Mouse (Mus musculus): ENCODE results near the gene Atp6v1g3. TPM values are rescaled to one million over a fixed set of nuclear protein-coding genes. Genes with fewer than 3 reads are reported as not detected.

Atp6v1g3 gene
- not detected in 2 replicates for polyA plus RNA-seq (2012; rRNA removed)

GRCm38 (mm10) chr1:138273438-138273837, at the start of gene Atp6v1g3:
Gene Atp6v1g3 (plus strand): TSS chr1:138273738.
- no peak for DNase-seq (ENCODE audit: low read depth)
- TF ChIP-seq POLR2A (IDR thresholded peaks at IDR 0.05; ENCODE audit: borderline replicate concordance, extremely low read depth, insufficient read depth, insufficient read length, poor library complexity, severe bottlenecking) (no peak), CTCF (IDR thresholded peaks at IDR 0.05; ENCODE audit: borderline replicate concordance, extremely low read depth, insufficient read depth, insufficient read length) (no peak)

DNA sequence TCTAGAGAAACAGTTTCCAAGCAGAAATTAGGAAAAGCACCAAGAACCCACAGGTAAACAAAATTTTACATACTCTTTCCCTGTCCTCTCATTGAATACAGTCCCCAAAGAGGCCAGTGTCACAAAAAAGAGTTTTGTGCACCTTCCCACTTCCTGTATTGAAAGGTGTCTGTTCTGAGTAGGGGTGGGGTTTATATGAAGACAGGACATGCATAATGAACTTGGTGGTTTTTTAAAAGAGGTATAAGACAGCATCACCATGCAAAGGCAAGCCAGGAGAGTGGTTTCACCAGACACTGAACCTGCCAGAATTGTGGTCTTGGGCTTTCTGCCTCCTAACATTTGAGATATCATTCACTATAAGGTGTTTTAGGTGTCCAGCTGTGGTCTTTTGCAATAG, 40.5 kb upstream of the Atp6v1g3 start:
- no peak for DNase-seq (ENCODE audit: low read depth)
- TF ChIP-seq POLR2A (IDR thresholded peaks at IDR 0.05; ENCODE audit: borderline replicate concordance, extremely low read depth, insufficient read depth, insufficient read length, poor library complexity, severe bottlenecking) (no peak), CTCF (IDR thresholded peaks at IDR 0.05; ENCODE audit: borderline replicate concordance, extremely low read depth, insufficient read depth, insufficient read length) (no peak)

- TF ChIP-seq CTCF (IDR thresholded peaks at IDR 0.05; ENCODE audit: borderline replicate concordance, extremely low read depth, insufficient read depth, insufficient read length) = no peak
- no peak for TF ChIP-seq POLR2A (IDR thresholded peaks at IDR 0.05; ENCODE audit: borderline replicate concordance, extremely low read depth, insufficient read depth, insufficient read length, poor library complexity, severe bottlenecking)
- no peak for DNase-seq (ENCODE audit: low read depth)
Observed at GRCm38 (mm10) chr1:138237252-138237651, 36.3 kb upstream of the Atp6v1g3 start.

DNA sequence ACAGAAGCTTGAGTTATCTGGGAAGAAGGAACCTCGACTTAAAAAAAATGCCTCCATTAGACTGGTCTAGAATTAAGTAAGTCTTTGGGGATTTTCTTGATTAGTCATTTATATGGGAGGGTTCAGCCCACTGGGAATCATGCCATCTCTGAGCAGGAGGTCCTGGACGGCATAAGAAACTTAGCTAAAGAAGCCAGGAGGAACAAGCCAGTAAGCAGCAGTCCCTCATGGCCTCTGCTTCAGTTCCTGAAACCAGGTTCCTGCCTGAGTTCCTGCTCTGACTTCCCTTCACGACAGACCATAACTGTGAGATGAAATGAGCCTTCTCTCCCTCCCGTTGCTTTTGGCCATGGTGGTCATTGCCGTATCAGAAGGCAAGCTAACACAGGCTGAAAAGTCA, 29.6 kb upstream of the Atp6v1g3 start:
- no peak for TF ChIP-seq CTCF (IDR thresholded peaks at IDR 0.05; ENCODE audit: borderline replicate concordance, extremely low read depth, insufficient read depth, insufficient read length)
- TF ChIP-seq POLR2A (IDR thresholded peaks at IDR 0.05; ENCODE audit: borderline replicate concordance, extremely low read depth, insufficient read depth, insufficient read length, poor library complexity, severe bottlenecking) = no peak
- peak; percentile 69 for DNase-seq (ENCODE audit: low read depth)

DNA sequence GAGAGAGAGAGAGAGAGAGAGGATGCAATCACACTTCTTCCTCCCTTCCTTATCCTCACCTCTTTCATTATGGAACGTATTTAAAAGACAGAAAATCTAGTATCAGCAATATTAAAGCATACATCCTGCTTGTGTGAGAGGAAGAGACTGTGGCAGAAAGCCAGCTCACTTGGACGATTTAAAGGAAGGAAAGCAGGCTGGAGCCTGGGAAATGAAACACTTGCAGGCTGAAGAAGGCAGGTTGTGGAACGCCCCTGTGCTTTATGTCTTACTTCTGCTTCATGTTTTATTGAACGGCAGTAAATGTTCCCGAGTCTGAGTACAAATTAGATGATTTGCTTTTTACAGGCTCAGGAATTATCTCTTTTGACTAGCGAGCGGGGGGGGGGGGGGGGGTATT, 29.1 kb upstream of the Atp6v1g3 start:
- TF ChIP-seq POLR2A (IDR thresholded peaks at IDR 0.05; ENCODE audit: borderline replicate concordance, extremely low read depth, insufficient read depth, insufficient read length, poor library complexity, severe bottlenecking) (no peak), CTCF (IDR thresholded peaks at IDR 0.05; ENCODE audit: borderline replicate concordance, extremely low read depth, insufficient read depth, insufficient read length) (no peak)
- DNase-seq (ENCODE audit: low read depth) = peak; percentile 83

- peak; percentile 9 for DNase-seq (ENCODE audit: low read depth)
- TF ChIP-seq CTCF (IDR thresholded peaks at IDR 0.05; ENCODE audit: borderline replicate concordance, extremely low read depth, insufficient read depth, insufficient read length) (no peak), POLR2A (IDR thresholded peaks at IDR 0.05; ENCODE audit: borderline replicate concordance, extremely low read depth, insufficient read depth, insufficient read length, poor library complexity, severe bottlenecking) (no peak)
Observed at GRCm38 (mm10) chr1:138245103-138245502, 28.4 kb upstream of the Atp6v1g3 start.

- DNase-seq (ENCODE audit: low read depth) = peak; percentile 88
- TF ChIP-seq POLR2A (IDR thresholded peaks at IDR 0.05; ENCODE audit: borderline replicate concordance, extremely low read depth, insufficient read depth, insufficient read length, poor library complexity, severe bottlenecking) = no peak
- TF ChIP-seq CTCF (IDR thresholded peaks at IDR 0.05; ENCODE audit: borderline replicate concordance, extremely low read depth, insufficient read depth, insufficient read length) = no peak
Observed at GRCm38 (mm10) chr1:138245533-138245932, 28.0 kb upstream of the Atp6v1g3 start.

DNA sequence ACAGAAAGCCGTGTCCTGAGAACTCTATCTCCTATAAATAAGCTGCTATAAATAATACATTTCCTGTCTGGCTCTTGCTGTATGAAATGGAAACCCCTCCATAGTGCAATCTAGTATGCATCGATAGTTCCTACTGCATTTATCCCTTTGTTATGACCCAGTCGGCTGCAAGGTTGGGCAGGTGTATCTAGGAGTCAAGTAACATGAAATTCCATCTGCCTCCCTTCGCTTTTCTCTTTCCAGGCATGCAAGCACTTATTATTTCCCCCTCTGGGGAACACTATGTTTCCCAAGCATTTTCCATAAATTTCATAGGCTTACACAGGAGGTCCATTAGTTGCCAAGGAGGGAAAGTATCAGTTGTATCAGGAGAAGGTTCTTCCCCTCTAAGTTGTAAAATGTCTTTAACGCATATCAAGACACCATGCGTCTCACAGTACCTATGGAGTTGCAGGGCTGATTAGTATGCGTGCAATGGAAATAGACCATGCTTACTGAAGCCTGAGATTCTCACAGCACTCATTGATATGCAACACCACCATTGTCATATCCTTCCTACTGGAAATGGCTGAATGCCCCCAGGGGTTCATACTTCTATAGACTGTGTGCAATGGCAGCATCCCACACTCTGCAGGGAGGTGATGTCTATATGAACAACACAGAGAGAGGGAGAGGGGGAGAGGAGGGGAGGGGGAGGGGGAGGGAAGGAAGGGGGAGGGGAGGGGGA, 26.9 kb upstream of the Atp6v1g3 start:
- DNase-seq (ENCODE audit: low read depth) = peak; percentile 48
- no peak for TF ChIP-seq POLR2A (IDR thresholded peaks at IDR 0.05; ENCODE audit: borderline replicate concordance, extremely low read depth, insufficient read depth, insufficient read length, poor library complexity, severe bottlenecking)
- TF ChIP-seq CTCF (IDR thresholded peaks at IDR 0.05; ENCODE audit: borderline replicate concordance, extremely low read depth, insufficient read depth, insufficient read length) = no peak

DNA sequence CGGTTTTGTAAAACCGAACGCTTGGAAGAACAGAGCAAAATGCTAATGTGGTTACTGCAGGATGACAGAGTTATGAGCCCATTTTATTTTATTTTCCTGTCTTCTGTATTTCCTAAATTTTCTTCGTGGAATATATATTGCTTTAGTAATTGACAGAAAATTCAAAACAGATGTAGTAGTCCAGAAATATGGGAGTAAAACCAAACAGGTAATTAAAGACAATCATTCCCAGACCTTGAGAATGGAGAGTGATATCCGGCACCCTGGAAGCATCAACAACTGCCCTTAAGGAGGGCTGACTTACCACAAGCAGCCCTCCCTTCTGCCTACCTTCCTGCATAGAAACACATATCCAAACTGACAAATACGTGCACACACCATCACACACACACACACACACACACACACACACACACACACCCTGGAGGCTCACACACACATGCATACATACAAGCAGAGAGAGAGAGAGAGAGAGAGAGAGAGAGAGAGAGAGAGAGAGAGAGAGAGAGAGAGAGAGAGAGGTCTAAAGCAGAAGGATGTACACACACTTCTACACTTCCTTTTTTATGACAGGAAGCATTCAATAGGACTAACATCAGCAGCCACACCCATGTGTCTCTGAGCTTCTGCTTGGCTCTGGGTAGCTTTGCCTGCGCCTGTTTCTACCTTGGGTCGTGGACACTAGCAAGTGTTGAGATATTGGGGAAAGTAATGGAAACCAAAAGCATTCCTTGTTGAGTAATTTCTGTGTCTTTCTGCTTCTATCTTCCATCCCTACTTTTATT, 25.6 kb upstream of the Atp6v1g3 start:
- no peak for TF ChIP-seq CTCF (IDR thresholded peaks at IDR 0.05; ENCODE audit: borderline replicate concordance, extremely low read depth, insufficient read depth, insufficient read length)
- no peak for TF ChIP-seq POLR2A (IDR thresholded peaks at IDR 0.05; ENCODE audit: borderline replicate concordance, extremely low read depth, insufficient read depth, insufficient read length, poor library complexity, severe bottlenecking)
- DNase-seq (ENCODE audit: low read depth) = no peak

DNA sequence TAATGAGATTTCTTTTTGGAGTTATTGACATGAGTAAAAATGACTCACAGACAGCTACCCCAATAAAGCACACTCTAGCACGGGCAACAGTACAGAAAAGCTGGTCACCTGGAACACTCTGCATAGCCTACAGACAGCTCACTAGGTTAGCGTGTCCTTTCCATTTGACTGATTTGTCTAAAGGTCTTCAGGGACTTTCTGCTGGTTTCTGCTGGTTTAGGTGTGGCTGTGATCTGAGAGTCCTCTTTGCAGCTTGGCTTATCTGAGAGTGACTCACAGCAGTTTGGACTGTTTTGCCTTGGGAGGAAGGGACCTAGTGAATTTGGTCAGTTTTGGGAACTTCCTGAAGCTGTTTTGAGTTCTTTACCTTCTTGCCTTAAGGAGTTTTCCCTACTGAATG, 24.8 kb upstream of the Atp6v1g3 start:
- TF ChIP-seq POLR2A (IDR thresholded peaks at IDR 0.05; ENCODE audit: borderline replicate concordance, extremely low read depth, insufficient read depth, insufficient read length, poor library complexity, severe bottlenecking) (no peak), CTCF (IDR thresholded peaks at IDR 0.05; ENCODE audit: borderline replicate concordance, extremely low read depth, insufficient read depth, insufficient read length) (no peak)
- DNase-seq (ENCODE audit: low read depth) = no peak

DNA sequence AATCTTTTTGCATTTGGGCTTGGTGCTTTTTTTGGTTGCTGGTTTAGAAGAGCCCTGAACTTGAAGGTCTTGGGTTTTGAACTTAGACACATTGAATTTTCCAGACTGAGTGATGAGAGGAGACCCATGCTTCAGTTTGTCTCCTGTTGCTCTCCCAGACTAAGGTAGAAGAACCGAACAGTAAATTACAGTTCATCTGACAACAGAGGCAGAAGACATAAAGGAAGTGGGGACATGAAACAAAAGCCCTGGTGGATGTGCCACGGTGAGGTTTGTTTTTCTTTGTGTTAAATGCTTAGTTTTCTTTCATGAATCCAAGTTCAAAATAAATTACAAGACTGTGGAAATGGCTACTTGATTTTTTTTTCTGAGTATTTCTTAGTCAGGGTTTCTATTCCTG, 22.6 kb upstream of the Atp6v1g3 start:
- no peak for TF ChIP-seq CTCF (IDR thresholded peaks at IDR 0.05; ENCODE audit: borderline replicate concordance, extremely low read depth, insufficient read depth, insufficient read length)
- no peak for TF ChIP-seq POLR2A (IDR thresholded peaks at IDR 0.05; ENCODE audit: borderline replicate concordance, extremely low read depth, insufficient read depth, insufficient read length, poor library complexity, severe bottlenecking)
- DNase-seq (ENCODE audit: low read depth) = no peak

Measured in brain, embryonic 14.5 days (tissue).